Mouse (Mus musculus): Measurements from ENCODE around the gene Anapc15.

- TF ChIP-seq CTCF (IDR thresholded peaks at IDR 0.05; ENCODE audit: control insufficient read depth, insufficient read depth, low read length) (no peak), POLR2A (IDR thresholded peaks at IDR 0.05; ENCODE audit: borderline replicate concordance, control insufficient read depth, low read depth, low read length) (no peak)
These were observed 69.0 kb downstream of the Anapc15 start for GRCm38 (mm10) chr7:101932551-101932950.
